Mouse (Mus musculus): ENCODE data around the gene Havcr1. TPM values are rescaled to one million over a fixed set of nuclear protein-coding genes. Genes with fewer than 3 reads are reported as not detected.

The Havcr1 gene
- total and polyA plus RNA-seq, 2 experiments = 0.06 to 0.09 TPM

- H3K36me3 ChIP-seq (ENCODE audit: control insufficient read depth, insufficient read depth, low read length) = no peaks in the 10 kb centered on the region
- no peak overlapping the region for H3K9ac ChIP-seq (ENCODE audit: low read depth, low read length)
- no peaks in the 10 kb centered on the region for H3K79me2 ChIP-seq (ENCODE audit: control insufficient read depth, insufficient read depth, low read length)
- WGBS = 83% methylated on average over 2 of the region's 2 CpGs
- TF ChIP-seq CTCF (IDR thresholded peaks at IDR 0.05; ENCODE audit: low read depth, low read length) (no peak), POLR2A (IDR thresholded peaks at IDR 0.05; ENCODE audit: extremely low read depth, insufficient read depth, low read length) (no peak)
- no peaks in the 10 kb centered on the region for H3K4me1 ChIP-seq (ENCODE audit: control insufficient read depth, insufficient read depth, low read length)
- no peaks in the 10 kb centered on the region for H3K27me3 ChIP-seq (ENCODE audit: control insufficient read depth, insufficient read depth, low read length)
- H3K27ac ChIP-seq (replicated peaks; ENCODE audit: insufficient read depth, low read depth, low read length) = no peak overlapping the region
- no peak overlapping the region for H3K4me3 ChIP-seq (ENCODE audit: insufficient read depth, low read depth, low read length)
- no peak for DNase-seq (ENCODE audit: extremely low read depth, low read depth, low spot score)
These were observed 44.9 kb downstream of the Havcr1 start for GRCm38 (mm10) chr11:46779811-46780210.

GRCm38 (mm10) chr11:46804440-46804839, 69.6 kb downstream of the Havcr1 start:
- TF ChIP-seq POLR2A (IDR thresholded peaks at IDR 0.05; ENCODE audit: extremely low read depth, insufficient read depth, low read length) = no peak

GRCm38 (mm10) chr11:46810511-46810910, 75.6 kb downstream of the Havcr1 start, which contains the start of gene Timd4:
TSS of gene Timd4 (plus strand) at chr11:46810800.
- no peaks in the 10 kb centered on the region for H3K4me1 ChIP-seq (ENCODE audit: control insufficient read depth, insufficient read depth, low read length)
- 75% methylated on average over 5 of the region's 5 CpGs for WGBS
- TF ChIP-seq POLR2A (IDR thresholded peaks at IDR 0.05; ENCODE audit: extremely low read depth, insufficient read depth, low read length) = no peak
- no peak for TF ChIP-seq CTCF (IDR thresholded peaks at IDR 0.05; ENCODE audit: low read depth, low read length)

More at GRCm38 (mm10) chr11:46804440-46804839, 69.6 kb downstream of the Havcr1 start:
- no peak overlapping the region for H3K9ac ChIP-seq (ENCODE audit: low read depth, low read length)
- H3K36me3 ChIP-seq (ENCODE audit: control insufficient read depth, insufficient read depth, low read length) = no peaks in the 10 kb centered on the region
- peak; percentile 26 for DNase-seq (ENCODE audit: extremely low read depth, low read depth, low spot score)
- H3K4me3 ChIP-seq (ENCODE audit: insufficient read depth, low read depth, low read length) = no peak overlapping the region
- no peak overlapping the region for H3K27ac ChIP-seq (replicated peaks; ENCODE audit: insufficient read depth, low read depth, low read length)
- no peaks in the 10 kb centered on the region for H3K4me1 ChIP-seq (ENCODE audit: control insufficient read depth, insufficient read depth, low read length)
- no peaks in the 10 kb centered on the region for H3K27me3 ChIP-seq (ENCODE audit: control insufficient read depth, insufficient read depth, low read length)
- 74% methylated on average over 2 of the region's 2 CpGs for WGBS
- no peaks in the 10 kb centered on the region for H3K79me2 ChIP-seq (ENCODE audit: control insufficient read depth, insufficient read depth, low read length)

GRCm38 (mm10) chr11:46817692-46818091, 82.8 kb downstream of the Havcr1 start:
- H3K4me1 ChIP-seq (ENCODE audit: control insufficient read depth, insufficient read depth, low read length) = no peaks in the 10 kb centered on the region
- no peak for DNase-seq (ENCODE audit: extremely low read depth, low read depth, low spot score)
- H3K27ac ChIP-seq (replicated peaks; ENCODE audit: insufficient read depth, low read depth, low read length) = no peak overlapping the region
- H3K9ac ChIP-seq (ENCODE audit: low read depth, low read length) = no peak overlapping the region
- no peak overlapping the region for H3K4me3 ChIP-seq (ENCODE audit: insufficient read depth, low read depth, low read length)
- no peaks in the 10 kb centered on the region for H3K36me3 ChIP-seq (ENCODE audit: control insufficient read depth, insufficient read depth, low read length)
- TF ChIP-seq POLR2A (IDR thresholded peaks at IDR 0.05; ENCODE audit: extremely low read depth, insufficient read depth, low read length) = no peak
- TF ChIP-seq CTCF (IDR thresholded peaks at IDR 0.05; ENCODE audit: low read depth, low read length) = no peak
- H3K79me2 ChIP-seq (ENCODE audit: control insufficient read depth, insufficient read depth, low read length) = no peaks in the 10 kb centered on the region
- H3K27me3 ChIP-seq (ENCODE audit: control insufficient read depth, insufficient read depth, low read length) = no peaks in the 10 kb centered on the region
- 82% methylated on average over 5 of the region's 5 CpGs for WGBS

More at GRCm38 (mm10) chr11:46810511-46810910, 75.6 kb downstream of the Havcr1 start, which contains the start of gene Timd4:
- Histone ChIP-seq H3K79me2 (ENCODE audit: control insufficient read depth, insufficient read depth, low read length) (no peaks in the 10 kb centered on the region), H3K9ac (ENCODE audit: low read depth, low read length) (peak within 1 kb of the TSS; percentile 1; the same call in 1 of the 2 replicates), H3K4me3 (ENCODE audit: insufficient read depth, low read depth, low read length) (peak within 1 kb of the TSS; percentile 10; the same call in 1 of the 2 replicates), H3K27me3 (ENCODE audit: control insufficient read depth, insufficient read depth, low read length) (no peaks in the 10 kb centered on the region), H3K36me3 (ENCODE audit: control insufficient read depth, insufficient read depth, low read length) (no peaks in the 10 kb centered on the region), H3K27ac (replicated peaks; ENCODE audit: insufficient read depth, low read depth, low read length) (no peak within 1 kb of the TSS)
- peak; percentile 24 for DNase-seq (ENCODE audit: extremely low read depth, low read depth, low spot score)

- Histone ChIP-seq H3K4me1 (ENCODE audit: control insufficient read depth, insufficient read depth, low read length) (no peaks in the 10 kb centered on the region), H3K36me3 (ENCODE audit: control insufficient read depth, insufficient read depth, low read length) (no peaks in the 10 kb centered on the region), H3K9ac (ENCODE audit: low read depth, low read length) (no peak overlapping the region), H3K27ac (replicated peaks; ENCODE audit: insufficient read depth, low read depth, low read length) (no peak overlapping the region), H3K27me3 (ENCODE audit: control insufficient read depth, insufficient read depth, low read length) (no peaks in the 10 kb centered on the region), H3K4me3 (ENCODE audit: insufficient read depth, low read depth, low read length) (no peak overlapping the region), H3K79me2 (ENCODE audit: control insufficient read depth, insufficient read depth, low read length) (no peaks in the 10 kb centered on the region)
- WGBS = 57% methylated on average over 4 of the region's 4 CpGs
- no peak for DNase-seq (ENCODE audit: extremely low read depth, low read depth, low spot score)
- TF ChIP-seq CTCF (IDR thresholded peaks at IDR 0.05; ENCODE audit: low read depth, low read length) = no peak
These were observed 85.0 kb downstream of the Havcr1 start for GRCm38 (mm10) chr11:46819930-46820329.

Other genes with a start within 250 kb of the Havcr1 start
- gene Gm12169, start 210.9 kb upstream of the Havcr1 start, total RNA-seq (2014; rRNA removed) = not detected in 2 replicates
- gene Gm12169, start 210.9 kb upstream of the Havcr1 start, polyA plus RNA-seq (2012; rRNA removed) = not detected in 2 replicates
- gene BC053393, start 163.5 kb upstream of the Havcr1 start, total RNA-seq (2014; rRNA removed) = not detected in 2 replicates
- gene BC053393, start 163.5 kb upstream of the Havcr1 start, polyA plus RNA-seq (2012; rRNA removed) = not detected in 2 replicates
- gene Dppa1, start 105.8 kb upstream of the Havcr1 start, total RNA-seq (2014; rRNA removed) = not detected in 2 replicates
- gene Dppa1, start 105.8 kb upstream of the Havcr1 start, polyA plus RNA-seq (2012; rRNA removed) = not detected in 2 replicates
- 92.8 and 119 TPM in 2 replicates for gene Timd2, start 28.0 kb upstream of the Havcr1 start, total RNA-seq (2014; rRNA removed)
- gene Timd2, start 28.0 kb upstream of the Havcr1 start, polyA plus RNA-seq (2012; rRNA removed) = 134 and 163 TPM in 2 replicates
- gene Timd4, start 75.7 kb downstream of the Havcr1 start, total RNA-seq (2014; rRNA removed) = 5.3 and 5.4 TPM in 2 replicates
- gene Timd4, start 75.7 kb downstream of the Havcr1 start, polyA plus RNA-seq (2012; rRNA removed) = 1.8 and 3.0 TPM in 2 replicates

Data from liver, adult 2 months (tissue).